Comparison of ENCODE assay signal across 12 mouse cellular contexts in genomic region chr1:31033851-31034534, GRCm38 (mm10). TPM values are rescaled to one million over a fixed set of nuclear protein-coding genes. Genes with fewer than 3 reads are reported as not detected.
A peak's percentile ranks its signal among the peaks of the same experiment; 100 is the strongest.
DNase-seq lines count a peak whose midpoint lies in the region; ATAC-seq and TF ChIP-seq lines count a peak whose summit lies in the region.
"Had no signal": no experiment of that assay in that cellular context is flagged by ENCODE, and none has a peak within 500 bp of the region (broad histone marks: within the 10 kb centered on the region; RNA-seq: fewer than 3 reads in every experiment).

No protein-coding gene starts in this region.

- no peak for TF ChIP-seq CTCF in cerebellum, adult 2 months (IDR thresholded peaks at IDR 0.05; ENCODE audit: borderline replicate concordance, insufficient read depth, low read depth, low read length)

- no peaks in the 10 kb centered on the region for H3K9me3 ChIP-seq in midbrain, embryonic 10.5 days (replicated peaks)

- H3K27ac ChIP-seq in cerebellum, adult 2 months (ENCODE audit: insufficient read depth, low read length): no peak overlapping the region
- H3K27ac ChIP-seq in midbrain, embryonic 10.5 days (replicated peaks): no peak overlapping the region

- no peak for TF ChIP-seq POLR2A in cerebellum, adult 2 months (IDR thresholded peaks at IDR 0.05; ENCODE audit: borderline replicate concordance, insufficient read depth, low read length)

- H3K4me3 ChIP-seq in cerebellum, adult 2 months (replicated peaks; ENCODE audit: insufficient read depth, low read depth, low read length): no peak overlapping the region
- no peak overlapping the region for H3K4me3 ChIP-seq in midbrain, embryonic 10.5 days

- peak; percentile 39 to 60 for DNase-seq in cerebellum, adult 2 months
- no peak for DNase-seq in cerebellum, adult 11-12 months
- DNase-seq in cerebellum, postnatal 25 days: peak; percentile 52 to 77
- DNase-seq in kidney, postnatal 25 days: peak; percentile 38 to 70
- DNase-seq in gastrocnemius, postnatal 25 days: no peak
- no peak for DNase-seq in gastrocnemius, postnatal 10 days
- DNase-seq in midbrain, embryonic 10.5 days (ENCODE audit: low spot score): no peak
- DNase-seq: embryo, embryonic 11 days; layer of hippocampus, postnatal 36 days; retina, postnatal 1 day had no signal

- no peaks in the 10 kb centered on the region for H3K36me3 ChIP-seq in midbrain, embryonic 10.5 days

- H3K27me3 ChIP-seq in cerebellum, adult 2 months (ENCODE audit: control insufficient read depth, insufficient read depth, low read length): no peaks in the 10 kb centered on the region
- H3K27me3 ChIP-seq in midbrain, embryonic 10.5 days (ENCODE audit: low read depth, poor library complexity, severe bottlenecking): no peaks in the 10 kb centered on the region

- 60% methylated on average over 2 of the region's 2 CpGs for WGBS in cerebellum, adult 2 months
- WGBS in midbrain, embryonic 10.5 days: 77% methylated on average over 2 of the region's 2 CpGs

- ATAC-seq in megakaryocyte progenitor cell, adult 5-6 weeks (replicated peaks; ENCODE audit: poor library complexity): peak; percentile 85

- H3K4me1 ChIP-seq in cerebellum, adult 2 months (ENCODE audit: control insufficient read depth, insufficient read depth, low read length): no peaks in the 10 kb centered on the region; the same call in 1 of the 2 replicates
- H3K4me1 ChIP-seq in midbrain, embryonic 10.5 days: no peaks in the 10 kb centered on the region

RNA-seq across cellular contexts. Expression of gene AC153137.1, which starts 56.2 kb away (rescaled TPM):
- not detected in 2 replicates for polyA plus RNA-seq in cerebellum, adult 2 months (2012; rRNA removed)
- total RNA-seq in megakaryocyte progenitor cell, adult 5-6 weeks (2015): not detected in 2 replicates
- total RNA-seq in megakaryocyte progenitor cell, adult 5-6 weeks (2017): not detected in 2 replicates
- not detected for total RNA-seq in gastrocnemius, postnatal 25 days (2021)
- total RNA-seq in gastrocnemius, postnatal 10 days (2021): not detected
- not detected in 2 replicates for polyA plus RNA-seq in midbrain, embryonic 10.5 days (2016; fragmentation: Nextera tagmentation; extraction: Ambion mirVana)
- total RNA-seq: heart, postnatal 25 days; layer of hippocampus, postnatal 36 days had no signal

Comparison
In these comparisons a context has a peak if more than half of its experiments do, and no peak if none do; other contexts are left out.
1. DNase-seq: peak in cerebellum, adult 2 months (2 of 2), cerebellum, postnatal 25 days (2 of 2) and kidney, postnatal 25 days (2 of 2); none in cerebellum, adult 11-12 months (single experiment), gastrocnemius, postnatal 25 days (single experiment), gastrocnemius, postnatal 10 days (single experiment) and midbrain, embryonic 10.5 days (single experiment).